Mouse (Mus musculus): Measurements from ENCODE around the gene Hmgcs2.

Gene Hmgcs2

DNA sequence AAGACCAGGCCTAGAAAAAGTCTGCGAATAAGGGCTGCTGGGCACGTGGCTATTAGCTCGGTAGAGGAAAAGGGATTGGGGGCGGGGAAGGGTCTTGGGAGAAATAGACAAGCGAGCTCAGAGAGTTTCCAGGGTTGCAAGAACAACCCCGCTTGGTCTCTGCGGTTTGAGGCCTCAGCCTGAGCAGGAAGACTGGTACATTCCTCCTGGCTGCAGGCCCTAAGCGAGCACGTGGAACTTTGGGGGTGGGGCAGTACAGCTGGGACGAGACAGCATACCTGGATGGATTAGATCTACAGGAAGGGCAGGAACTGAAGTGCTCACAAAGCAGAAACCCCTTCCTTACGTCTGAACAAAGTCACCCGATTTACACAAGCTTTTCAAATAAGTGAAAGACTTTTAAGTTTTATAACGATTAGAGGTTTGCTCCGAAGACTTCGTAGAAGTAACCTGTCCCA lies 58.4 kb downstream of the Hmgcs2 start:
- DNase-seq (ENCODE audit: low spot score in 2 of 2), result peak; percentile 17 to 31

- peak; percentile 36 to 37 for DNase-seq (ENCODE audit: low spot score in 2 of 2)
Measured at GRCm38 (mm10) chr3:98339097-98339705, 59.0 kb downstream of the Hmgcs2 start.

DNA sequence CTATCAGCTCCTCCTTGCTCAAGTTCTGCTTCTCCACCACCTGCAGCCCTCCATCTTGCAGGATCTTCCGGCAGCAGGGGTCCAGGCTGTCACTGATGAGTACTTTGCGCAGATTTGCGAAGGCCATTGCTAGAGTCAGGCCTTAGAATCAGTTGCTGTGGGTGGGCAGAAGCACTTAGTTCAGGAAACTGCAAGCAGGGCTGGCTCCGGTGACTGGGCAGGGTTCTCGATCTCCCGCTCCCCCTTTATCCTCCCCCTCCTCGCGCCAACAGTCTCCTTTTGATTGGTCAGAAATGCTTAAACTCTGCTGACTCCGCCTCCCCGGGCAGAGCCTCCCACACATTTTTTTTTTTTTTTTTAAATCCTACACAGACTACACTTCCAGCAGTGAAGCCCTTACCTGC lies 59.5 kb downstream of the Hmgcs2 start, which contains the start of gene Phgdh:
Gene Phgdh (minus strand): TSS at position 285 of the 404 bp plus-strand sequence.
- peak; percentile 84 to 86 for DNase-seq (ENCODE audit: low spot score in 2 of 2)

GRCm38 (mm10) chr3:98340818-98341594 lies 60.8 kb downstream of the Hmgcs2 start:
- no peak for DNase-seq (ENCODE audit: low spot score in 2 of 2)

- no peak for DNase-seq (ENCODE audit: low spot score in 2 of 2)
Measured at GRCm38 (mm10) chr3:98343235-98343634, 63.0 kb downstream of the Hmgcs2 start.

GRCm38 (mm10) chr3:98348106-98348505 lies 67.9 kb downstream of the Hmgcs2 start:
- DNase-seq (ENCODE audit: low spot score in 2 of 2), result peak; percentile 71 to 73

- peak; percentile 21 to 29 for DNase-seq (ENCODE audit: low spot score in 2 of 2)
Measured at GRCm38 (mm10) chr3:98348705-98349104, 68.5 kb downstream of the Hmgcs2 start.

DNA sequence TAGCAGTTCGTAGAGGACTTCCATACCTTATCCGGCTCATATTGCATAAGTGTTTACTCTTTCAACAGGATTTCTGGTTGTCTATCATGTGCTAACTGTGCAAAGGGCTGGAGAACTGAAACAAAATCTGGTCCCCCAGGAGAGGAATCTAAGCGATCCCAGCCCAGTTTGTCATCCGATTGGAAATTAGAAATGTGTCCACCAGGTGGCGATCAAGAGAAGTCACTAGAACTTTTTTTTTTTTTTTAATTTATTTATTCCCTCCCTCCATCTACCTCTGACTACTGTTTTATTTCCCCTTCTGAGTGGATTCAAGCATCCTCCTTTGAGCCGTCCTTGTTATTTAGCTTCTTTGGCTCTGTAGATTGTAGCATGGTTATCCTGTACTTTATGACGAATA lies 73.7 kb downstream of the Hmgcs2 start:
- peak; percentile 35 to 47 for DNase-seq (ENCODE audit: low spot score in 2 of 2)

DNA sequence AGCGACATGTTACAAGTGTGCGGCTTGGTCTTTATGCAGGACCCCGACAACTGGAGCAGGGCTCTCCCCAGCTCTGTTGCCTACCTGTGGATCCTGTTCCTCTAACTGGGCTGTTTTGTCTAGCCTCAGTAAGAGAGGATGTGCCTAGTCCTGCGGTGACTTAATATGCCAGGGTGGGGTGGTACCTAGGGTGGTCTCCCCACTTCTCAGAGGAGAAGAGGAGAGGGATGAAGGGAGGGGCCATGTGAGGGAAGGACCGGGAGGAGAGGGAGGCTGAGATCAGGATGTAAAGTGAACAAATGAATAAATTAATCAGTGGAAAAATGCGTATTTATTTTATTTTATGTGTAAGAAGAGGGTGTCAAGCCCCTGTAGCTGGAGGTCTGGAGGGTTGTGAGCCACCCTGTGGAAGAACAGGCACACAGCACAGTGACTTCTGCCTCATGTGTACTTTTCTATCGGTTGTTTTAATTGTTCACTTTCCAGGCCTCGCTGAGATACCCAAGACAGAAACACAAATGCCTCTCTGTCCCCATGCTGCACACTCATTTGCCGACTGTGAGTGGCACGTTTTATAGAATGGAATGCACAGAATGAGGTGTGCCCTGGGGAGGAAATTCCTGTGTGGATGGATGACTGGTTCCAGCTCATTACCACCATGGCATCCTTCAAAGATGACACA lies 75.2 kb downstream of the Hmgcs2 start:
- DNase-seq (ENCODE audit: low spot score in 2 of 2), result no peak

GRCm38 (mm10) chr3:98356026-98356365 lies 75.8 kb downstream of the Hmgcs2 start:
- no peak for DNase-seq (ENCODE audit: low spot score in 2 of 2)

DNA sequence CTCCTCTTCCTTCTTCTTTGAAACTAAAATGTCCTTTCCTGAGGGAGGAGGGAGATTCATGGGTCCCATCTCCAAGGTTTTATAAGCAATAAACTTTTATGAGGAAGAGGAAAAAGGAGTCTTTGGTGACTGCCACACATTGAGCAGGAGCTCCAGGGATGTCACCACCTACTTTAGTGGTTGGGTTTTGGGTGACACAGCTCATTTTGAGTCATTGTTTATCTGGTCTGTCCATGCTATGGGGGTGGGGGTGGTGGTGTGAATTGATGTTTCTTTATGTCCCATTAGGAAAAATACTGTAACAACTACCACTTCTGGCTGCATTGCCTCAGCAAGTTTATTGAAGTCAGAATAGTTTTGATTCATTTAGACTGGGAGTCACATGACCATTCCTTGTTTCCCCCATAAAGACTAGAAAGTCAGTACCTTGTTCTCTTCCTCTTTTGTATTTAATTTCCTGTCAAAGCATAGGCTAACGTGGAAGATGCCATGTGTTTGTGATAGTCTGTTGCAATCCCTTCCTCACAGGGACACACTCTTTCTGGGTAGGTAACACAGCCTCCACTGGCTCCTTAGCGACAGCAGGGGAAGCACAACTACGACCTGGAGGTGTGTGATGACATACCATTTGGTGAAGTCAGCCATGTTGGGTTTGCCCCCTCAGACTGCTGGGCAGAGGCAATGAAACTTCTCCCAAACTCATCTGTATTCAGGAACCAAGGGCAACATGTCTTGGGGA lies 76.6 kb downstream of the Hmgcs2 start:
- DNase-seq (ENCODE audit: low spot score in 2 of 2), result no peak
